Mouse (Mus musculus) heart, adult 2 months (tissue): ENCODE results near the gene Ntn1. TPM values are rescaled to one million over a fixed set of nuclear protein-coding genes. Genes with fewer than 3 reads are reported as not detected.

Experiments
- DNase-seq, 2 experiments: peaks; one replicate each; pipeline ENCODE4 v3.0.0; 2021
- H3K27ac ChIP-seq: fragments of 200-600 bp; 2 replicates; pipeline ENCODE4 v1.8.1; 2022
- H3K27me3 ChIP-seq: fragments of 200-500 bp; 2 replicates; pipeline ENCODE4 v1.6.1; 2012; ENCODE audit warnings: mild to moderate bottlenecking, low read length, inconsistent platforms, mixed read lengths; ENCODE audit not compliant: control insufficient read depth, insufficient read depth
- H3K36me3 ChIP-seq: fragments of 200-500 bp; 2 replicates; pipeline ENCODE4 v1.6.1; 2012; ENCODE audit warnings: low read length, inconsistent platforms; ENCODE audit not compliant: control insufficient read depth, insufficient read depth
- H3K4me1 ChIP-seq: fragments of 200-500 bp; 2 replicates; pipeline ENCODE4 v1.6.1; 2011; ENCODE audit warnings: low read length; ENCODE audit not compliant: control insufficient read depth, insufficient read depth
- H3K4me3 ChIP-seq: fragments of 200-600 bp; 2 replicates; pipeline ENCODE4 v1.8.1; 2022
- H3K79me2 ChIP-seq: fragments of 200-500 bp; replicated peaks from 2 replicates; pipeline ENCODE4 v1.6.1; 2012; ENCODE audit warnings: mild to moderate bottlenecking, inconsistent platforms, low read length, moderate library complexity, mixed read lengths; ENCODE audit not compliant: control insufficient read depth, insufficient read depth
- H3K9ac ChIP-seq: fragments of 200-500 bp; 2 replicates; pipeline ENCODE4 v1.6.1; 2012; ENCODE audit warnings: low read depth, mild to moderate bottlenecking, control low read depth, inconsistent platforms, low read length, mixed read lengths
- CTCF ChIP-seq: fragments of 200-600 bp; IDR thresholded peaks from 2 replicates; pipeline ENCODE4 v1.8.1; 2022; ENCODE audit warnings: antibody characterized with exemption, mild to moderate bottlenecking, moderate library complexity
- EP300 ChIP-seq: fragments of 200-500 bp; IDR thresholded peaks from 2 replicates; pipeline ENCODE4 v1.6.1; 2011; ENCODE audit warnings: low read depth, low read length, control low read depth; ENCODE audit not compliant: insufficient read depth
- POLR2A ChIP-seq: fragments of 200-500 bp; IDR thresholded peaks from 2 replicates; pipeline ENCODE4 v1.6.1; 2011; ENCODE audit warnings: mild to moderate bottlenecking, low read depth, low read length, control low read depth; ENCODE audit not compliant: insufficient read depth
- WGBS: fragments of 180-500 bp; shearing (Covaris S2); methylation state at CpG from one replicate; pipeline ENCODE4 v1.1.7; 2018; 5-methylcytosine and 5-hydroxymethylcytosine counted together
- intact Hi-C: fragments of 180-260 bp; cut with DNase I; formaldehyde crosslinking; loops from one replicate; pipeline ENCODE4 v1.15.1; 2025
- polyA plus RNA-seq: library from polyadenylated mRNA; depleted of rRNA; stranded (reverse); fragments of >200 nt; gene quantifications from 2 replicates; pipeline ENCODE4 v1.2.3, GENCODE M21; 2012
- total RNA-seq, 2 experiments: library from RNA; stranded (reverse); gene quantifications; 2 replicates each; pipeline ENCODE4 v1.2.3; 2021

Ntn1 gene
- total and polyA plus RNA-seq, 3 experiments = 32.4 to 70.5 (median 55.1) TPM

- Histone ChIP-seq H3K27me3 (no peaks in the 10 kb centered on the region), H3K4me1 (peaks cover 7% of the 10 kb centered on the region), H3K27ac (no peak overlapping the region), H3K79me2 (no peaks in the 10 kb centered on the region), H3K4me3 (no peak overlapping the region), H3K36me3 (no peaks in the 10 kb centered on the region), H3K9ac (no peak overlapping the region)
- TF ChIP-seq EP300 = no peak
- no peak for TF ChIP-seq POLR2A
- no peak for TF ChIP-seq CTCF
- intact Hi-C loops = loop anchor here (10.0 kb wide), 1 partner anchor 110 kb away; no protein-coding TSS in a partner anchor
- 45% methylated on average over 4 of the region's 4 CpGs for WGBS
- no peak for DNase-seq
Observed at GRCm38 (mm10) chr11:68394749-68395148, 5.9 kb downstream of the Ntn1 start.

DNA sequence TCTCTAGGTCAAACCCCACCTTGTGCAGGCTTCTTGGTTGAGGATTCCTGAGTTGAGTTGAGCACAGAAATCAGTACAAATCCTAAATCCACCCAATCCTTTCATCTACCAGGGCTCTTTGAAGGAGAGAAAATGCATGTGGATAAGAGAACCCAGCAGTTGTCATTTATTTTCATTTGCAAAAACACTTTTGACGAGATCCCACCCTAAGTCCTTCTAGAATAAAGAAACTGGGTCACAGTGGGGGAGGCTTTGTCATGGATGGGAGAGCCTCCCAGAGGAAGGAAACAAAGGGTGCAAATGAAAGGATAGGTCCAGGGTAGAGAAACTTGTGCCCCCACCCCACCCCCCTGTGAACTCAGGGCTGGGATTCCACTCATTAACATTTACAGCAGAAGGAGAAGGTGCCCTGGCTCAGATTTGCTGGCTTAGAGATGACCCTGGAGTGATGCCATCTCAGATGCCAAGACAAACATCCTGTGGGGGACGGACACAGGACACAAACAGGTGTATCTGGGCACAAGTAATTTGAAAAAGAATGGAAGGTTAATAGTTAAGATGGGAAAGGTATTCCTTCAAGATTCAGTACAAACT lies 6.6 kb downstream of the Ntn1 start:
- Histone ChIP-seq H3K36me3 (no peaks in the 10 kb centered on the region), H3K4me1 (peaks cover 7% of the 10 kb centered on the region), H3K79me2 (no peaks in the 10 kb centered on the region), H3K9ac (no peak overlapping the region), H3K27ac (no peak overlapping the region), H3K27me3 (no peaks in the 10 kb centered on the region), H3K4me3 (no peak overlapping the region)
- no peak for DNase-seq
- no peak for TF ChIP-seq POLR2A
- no peak for TF ChIP-seq CTCF
- TF ChIP-seq EP300 = no peak
- 53% methylated on average over 2 of the region's 2 CpGs for WGBS
- intact Hi-C loops = loop anchor here (10.0 kb wide), 1 partner anchor 109 kb away; no protein-coding TSS in a partner anchor

- peaks cover 15% of the 10 kb centered on the region for H3K4me1 ChIP-seq
- 0 out of 2 replicates have a peak overlapping the region, but pooled peaks have one; percentile 2 for H3K4me3 ChIP-seq
- no peaks in the 10 kb centered on the region for H3K79me2 ChIP-seq
- H3K27me3 ChIP-seq = peaks cover 2% of the 10 kb centered on the region; the same call in 1 of the 2 replicates
- intact Hi-C loops = loop anchor here (10.0 kb wide), 1 partner anchor 106 kb away; no protein-coding TSS in a partner anchor
- DNase-seq = peak in 1 of 2 experiments; percentile 63
- WGBS = 13% methylated on average over 19 of the region's 19 CpGs
- TF ChIP-seq POLR2A (no peak), EP300 (peak; percentile 43; the same call in 1 of the 2 replicates), CTCF (no peak)
- no peaks in the 10 kb centered on the region for H3K36me3 ChIP-seq
- 0 out of 2 replicates have a peak overlapping the region, but pooled peaks have one; percentile 5 for H3K9ac ChIP-seq
- H3K27ac ChIP-seq = peak overlapping the region; percentile 64
Observed at GRCm38 (mm10) chr11:68390381-68391287, 10.0 kb downstream of the Ntn1 start.

GRCm38 (mm10) chr11:68389621-68390020 lies 11.0 kb downstream of the Ntn1 start:
- intact Hi-C loops = loop anchor here (10.0 kb wide), 2 partner anchors 65 to 105 kb away; no protein-coding TSS in a partner anchor
- H3K4me1 ChIP-seq = peaks cover 15% of the 10 kb centered on the region
- 23% methylated on average over 8 of the region's 8 CpGs for WGBS
- H3K79me2 ChIP-seq = no peaks in the 10 kb centered on the region
- no peaks in the 10 kb centered on the region for H3K36me3 ChIP-seq
- peak overlapping the region; percentile 8 for H3K27ac ChIP-seq
- H3K9ac ChIP-seq = no peak overlapping the region
- TF ChIP-seq EP300 (no peak), CTCF (peak; percentile 26)
- no peak overlapping the region for H3K4me3 ChIP-seq
- no peak for DNase-seq
- peaks cover 4% of the 10 kb centered on the region for H3K27me3 ChIP-seq

DNA sequence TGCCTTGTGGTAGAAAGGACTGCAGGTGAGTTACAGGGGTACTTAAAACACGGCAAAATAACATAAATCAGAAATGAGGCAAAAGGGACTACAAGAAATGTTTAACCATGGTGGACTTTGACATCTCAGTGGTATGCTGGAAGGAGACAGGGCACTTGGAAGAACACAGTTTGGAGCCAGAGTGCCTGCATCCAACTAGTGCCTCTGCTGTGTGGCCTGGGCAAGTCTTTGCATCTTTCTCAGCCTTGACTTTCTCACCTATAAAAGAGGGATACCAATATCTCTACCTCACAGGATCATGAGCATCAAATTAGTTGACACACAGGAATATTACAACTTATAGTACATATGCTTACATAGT lies 12.0 kb downstream of the Ntn1 start:
- TF ChIP-seq EP300 = no peak
- TF ChIP-seq POLR2A = no peak
- TF ChIP-seq CTCF = no peak
- no peaks in the 10 kb centered on the region for H3K79me2 ChIP-seq
- peaks cover 15% of the 10 kb centered on the region for H3K4me1 ChIP-seq
- WGBS = 79% methylated on average over 1 of the region's 1 CpGs
- H3K9ac ChIP-seq = no peak overlapping the region
- no peaks in the 10 kb centered on the region for H3K36me3 ChIP-seq
- 0 out of 2 replicates have a peak overlapping the region, but pooled peaks have one; percentile 5 for H3K27ac ChIP-seq
- H3K27me3 ChIP-seq = peaks cover 4% of the 10 kb centered on the region
- intact Hi-C loops = loop anchor here (10.0 kb wide), 1 partner anchor 64 kb away; no protein-coding TSS in a partner anchor
- no peak overlapping the region for H3K4me3 ChIP-seq
- DNase-seq = no peak
